Mouse (Mus musculus): ENCODE data around the gene Olfr1371.

DNA sequence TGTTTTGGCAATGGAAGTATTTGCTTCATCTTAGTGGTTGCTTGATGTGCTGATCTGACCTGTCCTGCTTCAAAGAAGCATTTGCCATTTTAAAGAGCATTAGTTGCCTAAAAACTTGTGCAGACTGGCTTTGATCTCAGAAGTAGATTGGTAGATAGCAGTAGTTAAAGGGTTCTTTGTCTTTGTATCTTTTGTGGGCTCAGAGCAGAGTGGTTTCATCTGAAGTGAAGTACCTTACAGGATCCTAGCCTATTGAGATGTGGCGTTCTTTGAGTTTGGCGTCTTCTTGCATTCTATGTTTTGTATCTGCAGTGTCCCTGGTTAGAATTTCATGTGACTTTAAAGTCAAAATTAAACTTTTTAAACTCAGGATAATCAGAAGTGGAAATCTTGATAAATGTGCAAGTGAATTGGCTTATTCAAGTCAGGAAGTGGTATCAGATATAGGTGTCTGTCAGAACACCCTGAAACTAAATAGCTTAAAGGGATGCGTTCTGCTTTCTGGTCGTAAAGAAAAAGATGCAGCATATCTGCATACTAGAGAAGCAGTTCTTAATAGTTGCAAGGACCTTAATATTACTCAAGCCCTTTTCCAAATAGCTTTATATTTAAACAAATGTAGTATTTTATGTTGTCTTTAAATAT lies 27.2 kb upstream of the Olfr1371 start:
- no peak for TF ChIP-seq CTCF (conservative IDR thresholded peaks at IDR 0.05 in 1 of 2, IDR thresholded peaks at IDR 0.05 in 1 of 2; ENCODE audit: low read depth in 2 of 2, low read length in 2 of 2)
- no peak for TF ChIP-seq NELFE (IDR thresholded peaks at IDR 0.05; ENCODE audit: low read depth, low read length)
- TF ChIP-seq POLR2A (IDR thresholded peaks at IDR 0.05; ENCODE audit: low read depth, low read length): no peak
- no peak for TF ChIP-seq MAFK (IDR thresholded peaks at IDR 0.05; ENCODE audit: insufficient replicate concordance, low read length)
- TF ChIP-seq CHD2 (IDR thresholded peaks at IDR 0.05; ENCODE audit: low read length): no peak
- TF ChIP-seq MXI1 (IDR thresholded peaks at IDR 0.05; ENCODE audit: low read depth, low read length): no peak
- no peak for TF ChIP-seq RCOR1 (conservative IDR thresholded peaks at IDR 0.05; ENCODE audit: low read depth, low read length)
- TF ChIP-seq TCF12 (IDR thresholded peaks at IDR 0.05; ENCODE audit: low read depth, low read length): no peak
- TF ChIP-seq BHLHE40 (IDR thresholded peaks at IDR 0.05; ENCODE audit: low read depth, low read length): no peak
- no peak for TF ChIP-seq UBTF (IDR thresholded peaks at IDR 0.05; ENCODE audit: low read depth, low read length)
- TF ChIP-seq SMC3 (IDR thresholded peaks at IDR 0.05; ENCODE audit: low read depth, low read length): no peak
- no peak for TF ChIP-seq GABPA (IDR thresholded peaks at IDR 0.05; ENCODE audit: insufficient replicate concordance, low read depth, low read length)
- no peak for TF ChIP-seq CHD1 (IDR thresholded peaks at IDR 0.05; ENCODE audit: low read depth, low read length)
- TF ChIP-seq ETS1 (conservative IDR thresholded peaks at IDR 0.05; ENCODE audit: low read depth, low read length): no peak
